Mouse (Mus musculus): Measurements from ENCODE around the gene Tmem179. TPM values are rescaled to one million over a fixed set of nuclear protein-coding genes. Genes with fewer than 3 reads are reported as not detected.

The Tmem179 gene
- total and polyA plus RNA-seq, 2 experiments from 2014 or later = 96.2 to 141 TPM

- Histone ChIP-seq H3K27me3 (ENCODE audit: insufficient read depth, low read length) (no peaks in the 10 kb centered on the region), H3K4me1 (ENCODE audit: insufficient read depth, low read length) (peaks cover 12% of the 10 kb centered on the region; the same call in 1 of the 2 replicates), H3K4me3 (ENCODE audit: low read length) (no peak overlapping the region), H3K36me3 (ENCODE audit: insufficient read depth, low read length) (no peaks in the 10 kb centered on the region), H3K27ac (no peak overlapping the region), H3K9ac (replicated peaks; ENCODE audit: low read length) (no peak overlapping the region), H3K9me3 (ENCODE audit: low read length) (no peaks in the 10 kb centered on the region), H3K4me2 (ENCODE audit: low read depth, low read length) (no peak overlapping the region)
- ATAC-seq (no peak), DNase-seq (ENCODE audit: low spot score) (no peak)
- 86% methylated on average over 7 of the region's 7 CpGs for WGBS
- no peak for TF ChIP-seq CTCF (IDR thresholded peaks at IDR 0.05; ENCODE audit: low read depth)
These were observed 23.0 kb upstream of the Tmem179 start for GRCm38 (mm10) chr12:112539466-112539965.

- Histone ChIP-seq H3K4me1 (ENCODE audit: insufficient read depth, low read length) (peaks cover 12% of the 10 kb centered on the region; the same call in 1 of the 2 replicates), H3K4me3 (ENCODE audit: low read length) (no peak overlapping the region), H3K27ac (no peak overlapping the region), H3K36me3 (ENCODE audit: insufficient read depth, low read length) (no peaks in the 10 kb centered on the region), H3K9me3 (ENCODE audit: low read length) (no peaks in the 10 kb centered on the region), H3K4me2 (ENCODE audit: low read depth, low read length) (no peak overlapping the region), H3K27me3 (ENCODE audit: insufficient read depth, low read length) (no peaks in the 10 kb centered on the region), H3K9ac (replicated peaks; ENCODE audit: low read length) (no peak overlapping the region)
- 85% methylated on average over 9 of the region's 9 CpGs for WGBS
- no peak for DNase-seq (ENCODE audit: low spot score)
- TF ChIP-seq CTCF (IDR thresholded peaks at IDR 0.05; ENCODE audit: low read depth) = no peak
- no peak for ATAC-seq
These were observed 21.8 kb upstream of the Tmem179 start for GRCm38 (mm10) chr12:112538356-112538755.

- Histone ChIP-seq H3K4me2 (ENCODE audit: low read depth, low read length) (no peak overlapping the region), H3K9ac (replicated peaks; ENCODE audit: low read length) (no peak overlapping the region), H3K4me1 (ENCODE audit: insufficient read depth, low read length) (peaks cover 10% of the 10 kb centered on the region; the same call in 1 of the 2 replicates), H3K27ac (no peak overlapping the region), H3K9me3 (ENCODE audit: low read length) (no peaks in the 10 kb centered on the region), H3K4me3 (ENCODE audit: low read length) (no peak overlapping the region), H3K36me3 (ENCODE audit: insufficient read depth, low read length) (no peaks in the 10 kb centered on the region), H3K27me3 (ENCODE audit: insufficient read depth, low read length) (no peaks in the 10 kb centered on the region)
- no peak for TF ChIP-seq CTCF (IDR thresholded peaks at IDR 0.05; ENCODE audit: low read depth)
- ATAC-seq (no peak), DNase-seq (ENCODE audit: low spot score) (no peak)
- 64% methylated on average over 6 of the region's 6 CpGs for WGBS
These were observed 20.7 kb upstream of the Tmem179 start for GRCm38 (mm10) chr12:112537233-112537632.

GRCm38 (mm10) chr12:112533758-112534157 lies 17.2 kb upstream of the Tmem179 start:
- WGBS = 75% methylated on average over 4 of the region's 4 CpGs
- ATAC-seq = no peak
- no peak for TF ChIP-seq CTCF (IDR thresholded peaks at IDR 0.05; ENCODE audit: low read depth)

GRCm38 (mm10) chr12:112518105-112518504 lies 1.6 kb upstream of the Tmem179 start:
- H3K4me2 ChIP-seq (ENCODE audit: low read depth, low read length) = no peak overlapping the region
- no peaks in the 10 kb centered on the region for H3K9me3 ChIP-seq (ENCODE audit: low read length)
- DNase-seq (ENCODE audit: low spot score) = no peak
- H3K9ac ChIP-seq (replicated peaks; ENCODE audit: low read length) = no peak overlapping the region
- TF ChIP-seq CTCF (IDR thresholded peaks at IDR 0.05; ENCODE audit: low read depth) = no peak
- no peak overlapping the region for H3K27ac ChIP-seq
- H3K27me3 ChIP-seq (ENCODE audit: insufficient read depth, low read length) = no peaks in the 10 kb centered on the region
- H3K4me3 ChIP-seq (ENCODE audit: low read length) = no peak overlapping the region
- ATAC-seq = 0 out of 2 replicates have a peak, but pooled peaks have one; percentile 32
- H3K4me1 ChIP-seq (ENCODE audit: insufficient read depth, low read length) = 0 out of 2 replicates have a peak, but pooled peaks cover 4% of the 10 kb centered on the region
- 41% methylated on average over 4 of the region's 4 CpGs for WGBS
- no peaks in the 10 kb centered on the region for H3K36me3 ChIP-seq (ENCODE audit: insufficient read depth, low read length)

More at GRCm38 (mm10) chr12:112533758-112534157, 17.2 kb upstream of the Tmem179 start:
- no peaks in the 10 kb centered on the region for H3K9me3 ChIP-seq (ENCODE audit: low read length)
- H3K4me1 ChIP-seq (ENCODE audit: insufficient read depth, low read length) = no peaks in the 10 kb centered on the region
- no peak overlapping the region for H3K4me3 ChIP-seq (ENCODE audit: low read length)
- no peaks in the 10 kb centered on the region for H3K27me3 ChIP-seq (ENCODE audit: insufficient read depth, low read length)
- H3K27ac ChIP-seq = no peak overlapping the region
- no peak overlapping the region for H3K9ac ChIP-seq (replicated peaks; ENCODE audit: low read length)
- H3K4me2 ChIP-seq (ENCODE audit: low read depth, low read length) = no peak overlapping the region
- H3K36me3 ChIP-seq (ENCODE audit: insufficient read depth, low read length) = no peaks in the 10 kb centered on the region
- DNase-seq (ENCODE audit: low spot score) = no peak

- peak; percentile 25; the same call in 1 of the 2 replicates for TF ChIP-seq CTCF (IDR thresholded peaks at IDR 0.05; ENCODE audit: low read depth)
- DNase-seq (ENCODE audit: low spot score) (no peak), ATAC-seq (no peak)
- Histone ChIP-seq H3K27me3 (ENCODE audit: insufficient read depth, low read length) (no peaks in the 10 kb centered on the region), H3K27ac (no peak overlapping the region), H3K36me3 (ENCODE audit: insufficient read depth, low read length) (no peaks in the 10 kb centered on the region), H3K4me2 (ENCODE audit: low read depth, low read length) (no peak overlapping the region), H3K9me3 (ENCODE audit: low read length) (no peaks in the 10 kb centered on the region), H3K9ac (replicated peaks; ENCODE audit: low read length) (no peak overlapping the region), H3K4me1 (ENCODE audit: insufficient read depth, low read length) (0 out of 2 replicates have a peak, but pooled peaks cover 12% of the 10 kb centered on the region), H3K4me3 (ENCODE audit: low read length) (no peak overlapping the region)
- 49% methylated on average over 3 of the region's 3 CpGs for WGBS
These were observed 1.6 kb downstream of the Tmem179 start for GRCm38 (mm10) chr12:112514897-112515296.

GRCm38 (mm10) chr12:112510733-112511372 lies 5.7 kb downstream of the Tmem179 start:
- Histone ChIP-seq H3K9me3 (ENCODE audit: low read length) (no peaks in the 10 kb centered on the region), H3K27me3 (ENCODE audit: insufficient read depth, low read length) (no peaks in the 10 kb centered on the region), H3K9ac (replicated peaks; ENCODE audit: low read length) (peak overlapping the region; percentile 56), H3K4me1 (ENCODE audit: insufficient read depth, low read length) (peaks cover 35% of the 10 kb centered on the region), H3K36me3 (ENCODE audit: insufficient read depth, low read length) (no peaks in the 10 kb centered on the region), H3K4me3 (ENCODE audit: low read length) (peak overlapping the region; percentile 41), H3K4me2 (ENCODE audit: low read depth, low read length) (peak overlapping the region; percentile 64), H3K27ac (peak overlapping the region; percentile 84)
- 1% methylated on average over 62 of the region's 62 CpGs for WGBS
- ATAC-seq = peak; percentile 84
- DNase-seq (ENCODE audit: low spot score) = peak; percentile 85
- TF ChIP-seq CTCF (IDR thresholded peaks at IDR 0.05; ENCODE audit: low read depth) = no peak
